Mouse (Mus musculus) kidney, embryonic 16.5 days (tissue): ENCODE results near the gene Atic. TPM values are rescaled to one million over a fixed set of nuclear protein-coding genes. Genes with fewer than 3 reads are reported as not detected.

ENCODE experiments used
- ATAC-seq: fragments of 200-750 bp; cut with Nextera tagmentation; 2 replicates; pipeline ENCODE4 v1.8.0; 2017; ENCODE audit warnings: moderate TSS enrichment; ENCODE audit not compliant: low FRiP score, low TSS enrichment
- H3K27ac ChIP-seq: fragments of 300-500 bp; sonication (generic); 2 replicates; pipeline ENCODE4 v1.5.1; 2014; ENCODE audit warnings: low read length
- H3K27me3 ChIP-seq: fragments of 300-500 bp; sonication (generic); 2 replicates; pipeline ENCODE4 v1.6.1; 2014; ENCODE audit warnings: low read length, control low read depth, mixed read lengths; ENCODE audit not compliant: insufficient read depth
- H3K36me3 ChIP-seq: fragments of 300-500 bp; sonication (generic); 2 replicates; pipeline ENCODE4 v1.6.1; 2014; ENCODE audit warnings: low read length, control low read depth, mixed read lengths; ENCODE audit not compliant: insufficient read depth
- H3K4me1 ChIP-seq: fragments of 300-500 bp; sonication (generic); 2 replicates; pipeline ENCODE4 v1.6.1; 2014; ENCODE audit warnings: low read length, control low read depth, mixed read lengths; ENCODE audit not compliant: insufficient read depth
- H3K4me2 ChIP-seq: fragments of 300-500 bp; sonication (generic); replicated peaks from 2 replicates; pipeline ENCODE4 v1.6.1; 2014; ENCODE audit warnings: low read depth, low read length
- H3K4me3 ChIP-seq: fragments of 300-500 bp; sonication (generic); 2 replicates; pipeline ENCODE4 v1.5.1; 2014; ENCODE audit warnings: mild to moderate bottlenecking, low read length
- H3K9ac ChIP-seq: fragments of 300-500 bp; sonication (generic); replicated peaks from 2 replicates; pipeline ENCODE4 v1.6.1; 2014; ENCODE audit warnings: low read length
- H3K9me3 ChIP-seq: fragments of 300-500 bp; sonication (generic); 2 replicates; pipeline ENCODE4 v1.6.1; 2016; ENCODE audit warnings: low read length, control low read depth
- WGBS: fragments of 180-500 bp; shearing (Covaris S2); extraction: QIAGEN DNeasy Blood & Tissue Kit; methylation state at CpG from one replicate; pipeline ENCODE4 v1.1.7; 2014; 5-methylcytosine and 5-hydroxymethylcytosine counted together
- polyA plus RNA-seq: library from polyadenylated mRNA; unstranded; fragments of >200 nt; fragmentation: Nextera tagmentation; extraction: Ambion mirVana; gene quantifications from 2 replicates; pipeline ENCODE4 v1.2.1, GENCODE M21; 2015

The Atic gene
- polyA plus RNA-seq, 1 experiment from 2014 or later: 56.1 TPM

- H3K4me1 ChIP-seq: no peaks in the 10 kb centered on the region
- H3K36me3 ChIP-seq: peaks cover 73% of the 10 kb centered on the region
- no peak overlapping the region for H3K9ac ChIP-seq
- no peaks in the 10 kb centered on the region for H3K27me3 ChIP-seq
- no peak overlapping the region for H3K4me3 ChIP-seq
- H3K27ac ChIP-seq: no peak overlapping the region
- no peaks in the 10 kb centered on the region for H3K9me3 ChIP-seq
- no peak overlapping the region for H3K4me2 ChIP-seq
- 95% methylated on average over 8 of the region's 8 CpGs for WGBS
- ATAC-seq: no peak
Measured at GRCm38 (mm10) chr1:71614545-71615246, 57.7 kb downstream of the Atic start.

GRCm38 (mm10) chr1:71621526-71621925 is 64.6 kb downstream of the Atic start:
- Histone ChIP-seq H3K9me3 (no peaks in the 10 kb centered on the region), H3K4me1 (no peaks in the 10 kb centered on the region), H3K4me3 (no peak overlapping the region), H3K27ac (no peak overlapping the region), H3K9ac (no peak overlapping the region), H3K4me2 (no peak overlapping the region), H3K36me3 (peaks cover 60% of the 10 kb centered on the region), H3K27me3 (no peaks in the 10 kb centered on the region)
- 93% methylated on average over 2 of the region's 2 CpGs for WGBS
- no peak for ATAC-seq

GRCm38 (mm10) chr1:71623625-71624024 is 66.7 kb downstream of the Atic start:
- H3K36me3 ChIP-seq: peaks cover 72% of the 10 kb centered on the region
- no peaks in the 10 kb centered on the region for H3K27me3 ChIP-seq
- H3K9ac ChIP-seq: no peak overlapping the region
- H3K9me3 ChIP-seq: no peaks in the 10 kb centered on the region
- WGBS: 97% methylated on average over 6 of the region's 6 CpGs
- no peak overlapping the region for H3K27ac ChIP-seq
- no peak overlapping the region for H3K4me3 ChIP-seq
- H3K4me1 ChIP-seq: no peaks in the 10 kb centered on the region
- no peak for ATAC-seq
- no peak overlapping the region for H3K4me2 ChIP-seq

Other genes starting within 250 kb of the Atic start
- not detected in 2 replicates for gene Abca12, start 142.2 kb upstream of the Atic start, polyA plus RNA-seq
- gene Fn1, start 96.0 kb downstream of the Atic start, polyA plus RNA-seq: 168 and 176 TPM in 2 replicates